Mouse (Mus musculus): Measurements from ENCODE around the gene Il22ra2. TPM values are rescaled to one million over a fixed set of nuclear protein-coding genes. Genes with fewer than 3 reads are reported as not detected.

Gene Il22ra2
- polyA plus RNA-seq, 1 experiment from 2014 or later, result not detected

DNA sequence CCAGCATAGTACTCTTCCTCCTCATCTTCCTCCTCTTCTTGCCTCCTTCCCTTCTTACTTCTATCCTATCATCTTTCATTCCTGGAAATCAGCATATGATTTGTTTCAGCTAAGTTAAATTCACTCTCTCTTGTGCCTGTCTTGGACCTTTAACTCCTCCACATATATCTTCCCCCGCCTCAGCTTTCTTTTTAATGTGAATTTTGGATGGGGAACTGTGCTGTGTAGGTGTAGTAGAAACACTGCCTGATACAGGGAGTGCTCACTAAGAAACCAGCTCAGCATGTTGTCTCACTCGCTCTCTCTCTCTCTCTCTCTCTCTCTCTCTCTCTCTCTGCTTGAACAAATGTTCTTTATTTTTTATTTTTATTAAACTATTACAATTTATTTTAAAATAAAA lies 23.3 kb downstream of the Il22ra2 start:
- no peak overlapping the region for H3K9ac ChIP-seq
- ATAC-seq (ENCODE audit: insufficient read depth), result no peak
- WGBS (ENCODE audit: insufficient replicate concordance), result 65% methylated on average over 2 of the region's 2 CpGs
- no peaks in the 10 kb centered on the region for H3K27me3 ChIP-seq
- no peaks in the 10 kb centered on the region for H3K4me1 ChIP-seq (replicated peaks)
- H3K27ac ChIP-seq (replicated peaks), result no peak overlapping the region
- no peak overlapping the region for H3K4me3 ChIP-seq (replicated peaks)
- no peak overlapping the region for H3K4me2 ChIP-seq
- no peaks in the 10 kb centered on the region for H3K36me3 ChIP-seq (replicated peaks)
- no peaks in the 10 kb centered on the region for H3K9me3 ChIP-seq (replicated peaks)

DNA sequence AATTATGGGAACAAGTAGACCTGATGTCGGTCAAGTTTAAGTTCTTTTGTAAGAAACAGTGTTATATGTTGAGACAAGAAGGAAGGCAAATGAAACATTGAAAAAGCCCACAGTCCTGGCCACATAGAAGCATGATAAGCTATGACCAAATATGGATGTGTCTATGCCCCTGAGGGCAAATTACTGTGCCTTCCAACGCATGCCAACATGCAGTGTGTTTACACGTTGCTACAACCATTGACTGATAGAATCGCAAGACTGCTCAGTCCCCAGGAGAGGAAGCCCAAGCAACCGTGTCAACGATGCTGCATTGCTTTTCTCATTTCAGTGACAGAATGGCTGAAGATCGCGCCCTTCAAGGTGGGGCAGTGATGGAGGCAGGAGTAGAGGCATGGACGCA lies 35.6 kb downstream of the Il22ra2 start:
- 69% methylated on average over 9 of the region's 9 CpGs for WGBS (ENCODE audit: insufficient replicate concordance)
- Histone ChIP-seq H3K27ac (replicated peaks) (no peak overlapping the region), H3K9ac (no peak overlapping the region), H3K4me1 (replicated peaks) (no peaks in the 10 kb centered on the region), H3K4me2 (no peak overlapping the region), H3K27me3 (no peaks in the 10 kb centered on the region), H3K36me3 (replicated peaks) (no peaks in the 10 kb centered on the region), H3K4me3 (replicated peaks) (no peak overlapping the region), H3K9me3 (replicated peaks) (no peaks in the 10 kb centered on the region)
- no peak for ATAC-seq (ENCODE audit: insufficient read depth)

DNA sequence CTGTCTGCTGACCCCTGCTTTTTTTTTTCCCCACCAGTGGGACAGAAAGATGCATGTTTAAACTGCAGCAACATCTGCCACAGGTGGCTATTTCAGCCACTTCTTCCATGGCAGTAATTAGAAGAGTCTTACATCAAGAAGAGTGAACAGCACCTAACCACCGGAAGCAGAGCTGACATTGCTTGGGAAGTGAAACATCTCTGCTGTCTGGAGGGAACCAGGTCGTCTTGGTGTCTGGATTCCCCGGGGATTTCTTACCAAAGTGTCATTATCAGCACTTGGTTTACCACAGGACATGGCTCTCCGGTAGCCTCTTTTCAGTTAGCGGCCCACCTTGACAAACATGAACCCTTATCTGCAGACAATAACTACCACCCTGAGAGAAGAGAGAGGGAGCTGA lies 38.2 kb downstream of the Il22ra2 start:
- Histone ChIP-seq H3K27me3 (no peaks in the 10 kb centered on the region), H3K4me2 (no peak overlapping the region), H3K9me3 (replicated peaks) (no peaks in the 10 kb centered on the region), H3K27ac (replicated peaks) (no peak overlapping the region), H3K9ac (no peak overlapping the region), H3K4me1 (replicated peaks) (no peaks in the 10 kb centered on the region), H3K4me3 (replicated peaks) (no peak overlapping the region), H3K36me3 (replicated peaks) (no peaks in the 10 kb centered on the region)
- no peak for ATAC-seq (ENCODE audit: insufficient read depth)
- 34% methylated on average over 5 of the region's 5 CpGs for WGBS (ENCODE audit: insufficient replicate concordance)

DNA sequence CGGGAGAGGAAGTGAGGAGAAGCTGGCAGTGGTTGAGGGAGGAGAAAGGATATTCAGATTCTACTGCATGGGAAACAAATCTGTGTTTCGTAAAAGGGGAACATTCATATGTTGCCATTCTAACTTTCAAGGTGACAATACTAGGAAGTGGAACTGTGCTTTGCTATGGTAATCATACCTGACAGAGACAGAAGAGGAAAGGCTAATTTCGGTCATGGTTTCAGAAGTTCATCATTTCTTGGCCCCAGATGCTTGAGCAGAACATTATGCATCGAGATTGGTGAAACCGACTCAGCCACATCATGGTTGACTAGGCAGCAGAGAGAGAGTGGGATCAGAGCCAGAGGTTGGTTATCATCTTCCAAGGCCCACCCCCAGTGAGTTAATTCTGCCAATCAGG lies 47.2 kb downstream of the Il22ra2 start:
- WGBS (ENCODE audit: insufficient replicate concordance), result 62% methylated on average over 5 of the region's 5 CpGs
- no peaks in the 10 kb centered on the region for H3K9me3 ChIP-seq (replicated peaks)
- no peak overlapping the region for H3K9ac ChIP-seq

DNA sequence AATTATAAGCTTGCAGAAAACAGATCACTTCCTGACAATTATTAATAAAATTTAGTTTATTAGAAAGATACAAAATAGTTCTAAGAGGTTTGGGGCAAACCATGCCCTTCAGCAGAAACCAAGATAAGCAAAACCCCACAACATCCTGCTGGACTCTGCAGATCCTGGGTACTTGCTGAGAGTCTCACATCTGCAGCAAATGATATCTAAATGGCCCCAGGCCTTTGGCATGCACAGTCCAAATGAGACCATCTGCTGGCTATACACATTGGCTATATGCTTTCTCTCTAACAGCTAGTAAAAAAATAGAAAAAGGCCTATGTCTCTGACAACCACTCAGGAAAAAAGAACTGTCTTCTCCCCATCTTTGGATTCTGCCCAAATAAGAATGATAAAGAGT lies 50.2 kb downstream of the Il22ra2 start:
- H3K27me3 ChIP-seq, result no peaks in the 10 kb centered on the region
- no peaks in the 10 kb centered on the region for H3K4me1 ChIP-seq (replicated peaks)
- ATAC-seq (ENCODE audit: insufficient read depth), result no peak
- no peaks in the 10 kb centered on the region for H3K9me3 ChIP-seq (replicated peaks)
- H3K9ac ChIP-seq, result no peak overlapping the region
- H3K4me3 ChIP-seq (replicated peaks), result no peak overlapping the region
- no peak overlapping the region for H3K4me2 ChIP-seq
- H3K27ac ChIP-seq (replicated peaks), result no peak overlapping the region
- no peaks in the 10 kb centered on the region for H3K36me3 ChIP-seq (replicated peaks)

More for the DNA sequence above, 47.2 kb downstream of the Il22ra2 start:
- Histone ChIP-seq H3K27me3 (no peaks in the 10 kb centered on the region), H3K4me1 (replicated peaks) (no peaks in the 10 kb centered on the region), H3K27ac (replicated peaks) (no peak overlapping the region), H3K4me3 (replicated peaks) (no peak overlapping the region), H3K36me3 (replicated peaks) (no peaks in the 10 kb centered on the region), H3K4me2 (no peak overlapping the region)
- no peak for ATAC-seq (ENCODE audit: insufficient read depth)

DNA sequence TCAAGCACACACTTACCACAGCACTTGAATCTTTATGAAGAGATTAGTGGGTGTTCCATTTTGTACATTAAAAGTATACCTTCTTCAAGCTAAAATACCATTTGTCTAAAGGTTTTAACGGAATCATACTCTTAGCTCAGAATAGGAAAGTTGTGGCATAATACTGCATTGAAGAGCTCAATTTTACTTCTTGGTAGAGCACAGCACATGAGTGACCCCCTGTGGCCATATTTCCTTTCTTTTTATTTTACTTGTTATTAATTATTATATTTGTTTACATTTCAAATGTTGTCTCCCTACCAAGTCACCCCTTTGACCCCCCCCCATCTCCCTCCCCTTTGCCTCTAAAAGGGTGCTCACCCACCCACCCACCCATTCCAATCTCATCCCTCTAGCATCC lies 51.3 kb downstream of the Il22ra2 start:
- whole genome bisulfite sequencing (ENCODE audit: insufficient replicate concordance), result 50% methylated on average over 1 of the region's 1 CpGs
- no peak overlapping the region for H3K4me3 ChIP-seq (replicated peaks)
- H3K9ac ChIP-seq, result no peak overlapping the region
- ATAC-seq (ENCODE audit: insufficient read depth), result no peak
- H3K27ac ChIP-seq (replicated peaks), result no peak overlapping the region
- no peaks in the 10 kb centered on the region for H3K27me3 ChIP-seq
- H3K4me1 ChIP-seq (replicated peaks), result no peaks in the 10 kb centered on the region
- H3K4me2 ChIP-seq, result no peak overlapping the region
- no peaks in the 10 kb centered on the region for H3K9me3 ChIP-seq (replicated peaks)
- no peaks in the 10 kb centered on the region for H3K36me3 ChIP-seq (replicated peaks)

Other genes with a start within 250 kb of the Il22ra2 start
- 41.9 and 44.0 TPM in 2 replicates for gene Ifngr1, start 30.0 kb upstream of the Il22ra2 start, polyA plus RNA-seq (2015; fragmentation: Nextera tagmentation; extraction: Ambion mirVana)
- 0.05 and 0.07 TPM in 2 replicates for gene Il20ra, start 90.6 kb downstream of the Il22ra2 start, polyA plus RNA-seq (2015; fragmentation: Nextera tagmentation; extraction: Ambion mirVana)
- gene Slc35d3, start 229.5 kb downstream of the Il22ra2 start, polyA plus RNA-seq (2015; fragmentation: Nextera tagmentation; extraction: Ambion mirVana), result 2.0 and 2.4 TPM in 2 replicates